Mouse (Mus musculus): ENCODE results near the gene Atp6v0a1. TPM values are rescaled to one million over a fixed set of nuclear protein-coding genes. Genes with fewer than 3 reads are reported as not detected.

Atp6v0a1 gene
- polyA plus RNA-seq, 1 experiment from 2014 or later, result 28.0 TPM

DNA sequence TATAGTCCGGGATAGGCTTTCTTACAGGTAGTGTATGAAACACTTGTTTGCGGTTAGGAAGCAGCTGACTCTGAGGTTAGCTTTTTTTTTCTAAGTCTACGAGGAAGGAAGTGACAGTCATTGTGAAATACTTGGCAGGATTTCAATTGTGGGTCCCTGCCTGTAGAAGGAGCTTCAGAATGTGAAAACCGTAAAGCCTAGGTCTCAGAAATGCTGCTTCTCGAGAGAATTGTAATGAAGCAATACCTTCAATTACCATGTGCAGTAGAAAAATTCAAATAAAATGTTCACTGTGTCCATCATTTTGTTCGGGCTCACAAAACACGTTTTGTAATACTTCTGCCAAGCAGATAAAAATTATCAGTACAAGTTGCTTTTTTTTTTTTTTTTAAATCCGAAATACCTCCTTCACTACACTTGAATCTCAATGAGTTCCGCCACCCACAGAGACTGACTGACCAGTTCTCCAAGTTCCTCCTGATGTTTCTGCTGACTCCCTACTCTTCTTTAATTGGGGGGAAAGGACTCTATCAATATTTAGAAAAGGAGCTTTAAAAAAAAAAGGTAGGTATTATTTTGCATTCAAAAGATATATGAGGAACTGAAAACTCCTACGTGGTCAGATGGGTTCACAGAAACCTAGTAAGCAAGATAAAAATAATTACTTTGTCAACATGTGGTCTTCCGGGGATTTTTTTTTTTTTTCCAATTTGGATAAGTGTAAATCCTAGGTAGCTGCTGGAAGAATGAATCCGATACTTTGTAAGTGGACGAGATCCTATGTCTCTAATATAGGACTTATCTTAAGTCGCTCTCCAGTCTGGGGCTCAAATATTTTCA is 826 bp upstream of the Atp6v0a1 start:
- no peak for DNase-seq (ENCODE audit: low spot score)

DNA sequence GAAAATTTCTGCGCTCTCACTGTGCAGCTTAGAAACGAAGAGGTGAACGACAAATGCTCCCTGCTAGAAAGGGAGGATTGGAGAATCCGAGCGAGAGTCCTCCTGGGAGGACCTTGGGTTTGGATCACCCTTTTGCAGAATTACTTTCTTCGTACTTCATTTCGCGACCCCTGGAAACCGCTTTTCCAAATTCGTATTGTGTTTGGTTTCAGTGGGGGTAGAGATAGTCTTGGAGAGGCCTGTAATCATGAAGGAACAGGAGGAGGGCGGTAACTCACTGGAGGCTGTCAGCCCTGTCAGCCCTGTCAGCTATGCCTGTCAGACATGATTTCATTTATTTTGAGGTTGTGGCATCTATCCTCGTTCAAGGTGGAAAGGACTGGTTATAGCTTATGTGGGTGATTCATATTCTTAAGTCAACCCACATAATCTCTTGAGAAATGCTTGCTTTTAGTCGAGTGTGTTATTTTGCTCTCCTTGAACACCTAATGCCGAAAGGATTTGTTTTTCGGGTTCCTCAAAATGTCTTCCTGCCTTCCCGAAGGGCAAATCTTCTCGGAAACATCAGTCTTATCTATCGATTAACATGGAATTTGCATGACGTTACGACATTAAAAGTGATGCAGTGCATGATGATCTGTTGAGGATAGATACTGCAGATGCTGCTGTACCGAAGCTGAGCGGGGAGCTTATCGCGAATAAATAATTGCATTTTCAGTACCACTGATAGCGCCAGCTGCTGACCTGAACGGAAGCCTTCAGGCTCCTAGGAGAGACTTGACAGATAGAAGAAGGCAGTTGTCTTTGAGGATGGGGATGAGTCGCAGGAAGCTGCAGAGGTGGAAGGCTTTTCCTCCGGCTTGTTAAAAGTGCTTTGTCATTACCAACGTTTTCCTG is 884 bp downstream of the Atp6v0a1 start:
- Histone ChIP-seq H3K9ac (replicated peaks; ENCODE audit: low read length) (peak overlapping the region; percentile 75), H3K9me3 (replicated peaks; ENCODE audit: control insufficient read depth, low read length) (no peaks in the 10 kb centered on the region), H3K4me3 (ENCODE audit: low read depth, low read length) (peak overlapping the region; percentile 67), H3K4me1 (ENCODE audit: control insufficient read depth, insufficient read depth, low read length) (peaks cover 3% of the 10 kb centered on the region; the same call in 1 of the 2 replicates), H3K27me3 (ENCODE audit: control insufficient read depth, insufficient read depth, low read length) (no peaks in the 10 kb centered on the region), H3K4me2 (ENCODE audit: low read depth, low read length) (peak overlapping the region; percentile 58), H3K27ac (replicated peaks; ENCODE audit: low read depth, low read length) (no peak overlapping the region), H3K36me3 (replicated peaks; ENCODE audit: control insufficient read depth, insufficient read depth, low read depth, low read length) (no peaks in the 10 kb centered on the region)
- ATAC-seq (replicated peaks; ENCODE audit: insufficient number of reproducible peaks, low FRiP score, low TSS enrichment, low read depth) (0 out of 2 replicates have a peak, but pooled peaks have one; percentile 26), DNase-seq (ENCODE audit: low spot score) (peak; percentile 30)
- 12% methylated on average over 29 of the region's 29 CpGs for WGBS

More for the DNA sequence above, 826 bp upstream of the Atp6v0a1 start:
- H3K4me3 ChIP-seq (ENCODE audit: low read depth, low read length), result peak overlapping the region; percentile 67
- H3K27me3 ChIP-seq (ENCODE audit: control insufficient read depth, insufficient read depth, low read length), result no peaks in the 10 kb centered on the region
- no peaks in the 10 kb centered on the region for H3K9me3 ChIP-seq (replicated peaks; ENCODE audit: control insufficient read depth, low read length)
- H3K4me1 ChIP-seq (ENCODE audit: control insufficient read depth, insufficient read depth, low read length), result peaks cover 3% of the 10 kb centered on the region; the same call in 1 of the 2 replicates
- H3K27ac ChIP-seq (replicated peaks; ENCODE audit: low read depth, low read length), result peak overlapping the region; percentile 52; the same call in 1 of the 2 replicates
- WGBS, result 59% methylated on average over 14 of the region's 14 CpGs
- peak overlapping the region; percentile 52 for H3K9ac ChIP-seq (replicated peaks; ENCODE audit: low read length)
- no peak for ATAC-seq (replicated peaks; ENCODE audit: insufficient number of reproducible peaks, low FRiP score, low TSS enrichment, low read depth)
- H3K36me3 ChIP-seq (replicated peaks; ENCODE audit: control insufficient read depth, insufficient read depth, low read depth, low read length), result no peaks in the 10 kb centered on the region
- H3K4me2 ChIP-seq (ENCODE audit: low read depth, low read length), result peak overlapping the region; percentile 58

GRCm38 (mm10) chr11:101011641-101012040 is 2.4 kb downstream of the Atp6v0a1 start:
- H3K36me3 ChIP-seq (replicated peaks; ENCODE audit: control insufficient read depth, insufficient read depth, low read depth, low read length), result no peaks in the 10 kb centered on the region
- H3K9me3 ChIP-seq (replicated peaks; ENCODE audit: control insufficient read depth, low read length), result no peaks in the 10 kb centered on the region
- H3K27me3 ChIP-seq (ENCODE audit: control insufficient read depth, insufficient read depth, low read length), result no peaks in the 10 kb centered on the region
- no peak for DNase-seq (ENCODE audit: low spot score)
- H3K4me1 ChIP-seq (ENCODE audit: control insufficient read depth, insufficient read depth, low read length), result peaks cover 3% of the 10 kb centered on the region; the same call in 1 of the 2 replicates
- 85% methylated on average over 6 of the region's 6 CpGs for WGBS
- no peak overlapping the region for H3K4me3 ChIP-seq (ENCODE audit: low read depth, low read length)
- no peak overlapping the region for H3K9ac ChIP-seq (replicated peaks; ENCODE audit: low read length)
- H3K27ac ChIP-seq (replicated peaks; ENCODE audit: low read depth, low read length), result no peak overlapping the region
- no peak for ATAC-seq (replicated peaks; ENCODE audit: insufficient number of reproducible peaks, low FRiP score, low TSS enrichment, low read depth)
- no peak overlapping the region for H3K4me2 ChIP-seq (ENCODE audit: low read depth, low read length)

DNA sequence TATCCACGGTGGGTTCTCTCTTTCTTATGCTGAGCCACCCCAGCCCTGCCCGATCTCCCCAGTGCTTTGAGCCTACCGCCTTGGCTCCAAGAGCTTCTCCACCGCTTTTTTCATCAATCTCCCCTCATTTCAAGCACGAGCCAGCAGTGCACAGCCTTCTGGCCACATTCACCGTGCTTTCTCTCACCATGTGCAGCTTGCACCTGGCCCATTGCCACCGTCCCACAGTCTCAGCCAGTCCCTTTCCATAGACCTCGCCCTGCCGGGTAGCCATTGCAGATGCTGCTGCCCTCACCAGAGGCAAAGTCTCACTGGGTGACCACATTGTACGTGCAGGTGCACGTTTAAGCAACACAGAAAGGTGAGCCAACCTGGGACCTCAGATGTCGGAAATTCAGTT is 14.1 kb downstream of the Atp6v0a1 start:
- H3K27ac ChIP-seq (replicated peaks; ENCODE audit: low read depth, low read length), result no peak overlapping the region
- WGBS, result 90% methylated on average over 12 of the region's 12 CpGs
- no peak overlapping the region for H3K4me2 ChIP-seq (ENCODE audit: low read depth, low read length)
- no peak overlapping the region for H3K9ac ChIP-seq (replicated peaks; ENCODE audit: low read length)
- H3K4me3 ChIP-seq (ENCODE audit: low read depth, low read length), result no peak overlapping the region
- no peaks in the 10 kb centered on the region for H3K9me3 ChIP-seq (replicated peaks; ENCODE audit: control insufficient read depth, low read length)
- no peaks in the 10 kb centered on the region for H3K27me3 ChIP-seq (ENCODE audit: control insufficient read depth, insufficient read depth, low read length)
- DNase-seq (ENCODE audit: low spot score) (no peak), ATAC-seq (replicated peaks; ENCODE audit: insufficient number of reproducible peaks, low FRiP score, low TSS enrichment, low read depth) (no peak)
- H3K4me1 ChIP-seq (ENCODE audit: control insufficient read depth, insufficient read depth, low read length), result no peaks in the 10 kb centered on the region
- H3K36me3 ChIP-seq (replicated peaks; ENCODE audit: control insufficient read depth, insufficient read depth, low read depth, low read length), result no peaks in the 10 kb centered on the region; the same call in 1 of the 2 replicates

DNA sequence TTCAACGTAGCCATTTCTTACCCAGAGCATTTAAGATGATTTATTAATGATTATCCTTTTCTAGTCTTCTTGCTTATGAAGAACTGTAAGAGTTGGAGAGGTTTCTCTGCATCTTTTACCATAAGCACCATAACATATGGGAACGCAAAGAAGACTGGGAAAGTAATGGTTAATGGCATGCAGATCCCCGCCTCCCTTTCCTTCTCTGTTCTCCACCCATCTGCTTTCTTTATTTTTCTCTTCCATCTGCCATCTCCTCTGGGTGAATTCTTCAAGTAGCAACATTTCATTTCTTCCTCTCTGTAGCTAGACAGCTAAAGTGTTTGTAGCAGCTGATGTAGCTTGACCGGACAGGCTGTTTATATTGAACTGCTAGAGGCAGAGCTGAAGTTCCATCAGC is 14.7 kb downstream of the Atp6v0a1 start:
- no peak overlapping the region for H3K4me2 ChIP-seq (ENCODE audit: low read depth, low read length)
- no peaks in the 10 kb centered on the region; the same call in 1 of the 2 replicates for H3K36me3 ChIP-seq (replicated peaks; ENCODE audit: control insufficient read depth, insufficient read depth, low read depth, low read length)
- H3K27ac ChIP-seq (replicated peaks; ENCODE audit: low read depth, low read length), result no peak overlapping the region
- 94% methylated on average over 4 of the region's 4 CpGs for WGBS
- H3K4me1 ChIP-seq (ENCODE audit: control insufficient read depth, insufficient read depth, low read length), result no peaks in the 10 kb centered on the region
- no peaks in the 10 kb centered on the region for H3K27me3 ChIP-seq (ENCODE audit: control insufficient read depth, insufficient read depth, low read length)
- H3K4me3 ChIP-seq (ENCODE audit: low read depth, low read length), result no peak overlapping the region
- DNase-seq (ENCODE audit: low spot score) (no peak), ATAC-seq (replicated peaks; ENCODE audit: insufficient number of reproducible peaks, low FRiP score, low TSS enrichment, low read depth) (no peak)
- H3K9ac ChIP-seq (replicated peaks; ENCODE audit: low read length), result no peak overlapping the region
- no peaks in the 10 kb centered on the region for H3K9me3 ChIP-seq (replicated peaks; ENCODE audit: control insufficient read depth, low read length)

GRCm38 (mm10) chr11:101027121-101027520 is 17.9 kb downstream of the Atp6v0a1 start:
- 90% methylated on average over 11 of the region's 11 CpGs for WGBS
- H3K36me3 ChIP-seq (replicated peaks; ENCODE audit: control insufficient read depth, insufficient read depth, low read depth, low read length), result no peaks in the 10 kb centered on the region; the same call in 1 of the 2 replicates
- no peaks in the 10 kb centered on the region for H3K27me3 ChIP-seq (ENCODE audit: control insufficient read depth, insufficient read depth, low read length)
- H3K4me3 ChIP-seq (ENCODE audit: low read depth, low read length), result no peak overlapping the region
- no peaks in the 10 kb centered on the region for H3K4me1 ChIP-seq (ENCODE audit: control insufficient read depth, insufficient read depth, low read length)
- DNase-seq (ENCODE audit: low spot score) (no peak), ATAC-seq (replicated peaks; ENCODE audit: insufficient number of reproducible peaks, low FRiP score, low TSS enrichment, low read depth) (no peak)
- no peak overlapping the region for H3K4me2 ChIP-seq (ENCODE audit: low read depth, low read length)
- no peak overlapping the region for H3K27ac ChIP-seq (replicated peaks; ENCODE audit: low read depth, low read length)
- H3K9me3 ChIP-seq (replicated peaks; ENCODE audit: control insufficient read depth, low read length), result no peaks in the 10 kb centered on the region
- H3K9ac ChIP-seq (replicated peaks; ENCODE audit: low read length), result no peak overlapping the region

- no peaks in the 10 kb centered on the region for H3K27me3 ChIP-seq (ENCODE audit: control insufficient read depth, insufficient read depth, low read length)
- no peaks in the 10 kb centered on the region; the same call in 1 of the 2 replicates for H3K36me3 ChIP-seq (replicated peaks; ENCODE audit: control insufficient read depth, insufficient read depth, low read depth, low read length)
- no peaks in the 10 kb centered on the region for H3K9me3 ChIP-seq (replicated peaks; ENCODE audit: control insufficient read depth, low read length)
- DNase-seq (ENCODE audit: low spot score), result no peak
- no peak overlapping the region for H3K27ac ChIP-seq (replicated peaks; ENCODE audit: low read depth, low read length)
- 94% methylated on average over 8 of the region's 8 CpGs for WGBS
- no peak overlapping the region for H3K9ac ChIP-seq (replicated peaks; ENCODE audit: low read length)
- H3K4me3 ChIP-seq (ENCODE audit: low read depth, low read length), result no peak overlapping the region
- no peaks in the 10 kb centered on the region for H3K4me1 ChIP-seq (ENCODE audit: control insufficient read depth, insufficient read depth, low read length)
- no peak for ATAC-seq (replicated peaks; ENCODE audit: insufficient number of reproducible peaks, low FRiP score, low TSS enrichment, low read depth)
- no peak overlapping the region for H3K4me2 ChIP-seq (ENCODE audit: low read depth, low read length)
Measured at GRCm38 (mm10) chr11:101029320-101029719, 20.1 kb downstream of the Atp6v0a1 start.
